Mouse (Mus musculus) forebrain, embryonic 14.5 days (tissue): Measurements from ENCODE around the gene Cabin1. TPM values are rescaled to one million over a fixed set of nuclear protein-coding genes. Genes with fewer than 3 reads are reported as not detected.

ENCODE experiments used
- ATAC-seq: fragments of 200-750 bp; cut with Nextera tagmentation; 2 replicates; pipeline ENCODE4 v1.8.0; 2017; ENCODE audit warnings: mild to moderate bottlenecking, moderate library complexity
- DNase-seq: peaks from one replicate; pipeline ENCODE4 v3.0.0-alpha.2; 2015; ENCODE audit warnings: low spot score
- H3K27ac ChIP-seq: fragments of 300-500 bp; sonication (generic); 2 replicates; pipeline ENCODE4 v1.5.1; 2014; ENCODE audit warnings: low read depth, mild to moderate bottlenecking, control low read depth, low read length, moderate library complexity
- H3K27me3 ChIP-seq: fragments of 300-500 bp; sonication (generic); replicated peaks from 2 replicates; pipeline ENCODE4 v1.6.1; 2014; ENCODE audit warnings: low read length, control low read depth, mixed read lengths; ENCODE audit not compliant: control insufficient read depth, insufficient read depth
- H3K36me3 ChIP-seq: fragments of 300-500 bp; sonication (generic); 2 replicates; pipeline ENCODE4 v1.6.1; 2014; ENCODE audit warnings: low read length, control low read depth; ENCODE audit not compliant: control insufficient read depth, insufficient read depth
- H3K4me1 ChIP-seq: fragments of 300-500 bp; sonication (generic); 2 replicates; pipeline ENCODE4 v1.6.1; 2014; ENCODE audit warnings: antibody characterized with exemption, low read length, control low read depth; ENCODE audit not compliant: control insufficient read depth, insufficient read depth
- H3K4me2 ChIP-seq: fragments of 300-500 bp; sonication (generic); 2 replicates; pipeline ENCODE4 v1.6.1; 2014; ENCODE audit warnings: mild to moderate bottlenecking, control low read depth, low read length
- H3K4me3 ChIP-seq: fragments of 300-500 bp; sonication (generic); 2 replicates; pipeline ENCODE4 v1.5.1; 2014; ENCODE audit warnings: low read depth, low read length, control low read depth
- H3K9ac ChIP-seq: fragments of 300-500 bp; sonication (generic); 2 replicates; pipeline ENCODE4 v1.6.1; 2014; ENCODE audit warnings: mild to moderate bottlenecking, low read length, control low read depth, moderate library complexity
- H3K9me3 ChIP-seq: fragments of 300-500 bp; sonication (generic); replicated peaks from 2 replicates; pipeline ENCODE4 v1.6.1; 2016; ENCODE audit warnings: low read length, control low read depth, mixed read lengths; ENCODE audit not compliant: control insufficient read depth
- WGBS: fragments of 180-500 bp; shearing (Covaris S2); extraction: QIAGEN DNeasy Blood & Tissue Kit; methylation state at CpG from one replicate; pipeline ENCODE4 v1.1.7; 2014; 5-methylcytosine and 5-hydroxymethylcytosine counted together
- polyA plus RNA-seq: library from polyadenylated mRNA; unstranded; fragments of >200 nt; fragmentation: Nextera tagmentation; extraction: Ambion mirVana; gene quantifications from 2 replicates; pipeline ENCODE4 v1.2.1, GENCODE M21; 2014

The Cabin1 gene
- polyA plus RNA-seq, 1 experiment from 2014 or later, result 32.0 TPM

- Histone ChIP-seq H3K27ac (no peak overlapping the region), H3K9me3 (no peaks in the 10 kb centered on the region), H3K27me3 (no peaks in the 10 kb centered on the region), H3K4me1 (no peaks in the 10 kb centered on the region; the same call in 1 of the 2 replicates), H3K9ac (no peak overlapping the region), H3K4me2 (no peak overlapping the region), H3K36me3 (peaks cover 63% of the 10 kb centered on the region), H3K4me3 (no peak overlapping the region)
- ATAC-seq, result no peak
- DNase-seq, result no peak
- whole genome bisulfite sequencing, result 95% methylated on average over 7 of the region's 7 CpGs
Measured at GRCm38 (mm10) chr10:75657772-75658171, 106.4 kb downstream of the Cabin1 start.

GRCm38 (mm10) chr10:75657165-75657564 is 107.0 kb downstream of the Cabin1 start:
- no peak for DNase-seq
- Histone ChIP-seq H3K9ac (no peak overlapping the region), H3K36me3 (peaks cover 63% of the 10 kb centered on the region), H3K4me2 (no peak overlapping the region), H3K9me3 (no peaks in the 10 kb centered on the region), H3K4me3 (no peak overlapping the region), H3K27me3 (no peaks in the 10 kb centered on the region), H3K4me1 (no peaks in the 10 kb centered on the region; the same call in 1 of the 2 replicates), H3K27ac (no peak overlapping the region)
- ATAC-seq, result no peak
- 95% methylated on average over 5 of the region's 5 CpGs for WGBS

- DNase-seq, result no peak
- Histone ChIP-seq H3K36me3 (peaks cover 88% of the 10 kb centered on the region), H3K9ac (no peak overlapping the region), H3K27ac (no peak overlapping the region), H3K4me1 (no peaks in the 10 kb centered on the region), H3K27me3 (no peaks in the 10 kb centered on the region), H3K4me2 (no peak overlapping the region), H3K9me3 (no peaks in the 10 kb centered on the region), H3K4me3 (no peak overlapping the region)
- WGBS, result 95% methylated on average over 4 of the region's 4 CpGs
- no peak for ATAC-seq
Measured at GRCm38 (mm10) chr10:75654053-75654452, 110.1 kb downstream of the Cabin1 start.

DNA sequence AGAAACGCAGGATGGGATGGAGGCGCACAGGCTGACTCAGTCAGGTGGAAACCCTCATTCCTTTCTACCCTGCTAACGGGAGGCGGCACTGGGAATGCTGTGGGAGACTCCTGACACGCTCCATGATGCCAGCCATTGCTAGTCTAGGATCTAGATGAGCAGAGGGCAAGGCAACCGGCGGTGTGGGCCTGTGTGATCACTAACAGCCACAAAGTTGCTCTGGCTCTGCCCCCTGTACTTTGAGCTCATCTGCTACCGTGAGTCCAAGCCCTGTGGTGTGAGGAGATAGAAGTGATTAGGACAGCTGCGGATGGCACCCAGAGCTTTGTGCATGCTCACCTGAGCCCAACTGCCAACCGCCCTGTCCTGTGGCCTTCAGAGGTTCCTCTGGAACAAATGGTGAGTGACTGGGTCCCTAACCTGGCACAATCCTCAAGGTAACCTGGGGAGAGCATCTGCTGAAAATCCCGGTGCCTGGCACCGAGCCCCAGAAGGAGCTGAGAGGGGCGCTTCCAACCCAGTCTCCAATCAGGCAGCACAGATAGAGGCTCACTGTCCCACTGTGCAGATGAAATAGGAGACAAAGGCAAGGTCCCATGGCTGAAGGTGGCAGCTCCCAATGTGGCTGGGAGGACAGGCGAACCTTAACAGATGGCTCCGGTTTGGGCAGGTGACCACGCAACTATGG is 112.6 kb downstream of the Cabin1 start:
- WGBS, result 95% methylated on average over 16 of the region's 16 CpGs
- peaks cover 82% of the 10 kb centered on the region for H3K36me3 ChIP-seq
- H3K9ac ChIP-seq, result no peak overlapping the region
- H3K9me3 ChIP-seq, result no peaks in the 10 kb centered on the region
- no peaks in the 10 kb centered on the region for H3K27me3 ChIP-seq
- no peak overlapping the region for H3K4me2 ChIP-seq
- DNase-seq (no peak), ATAC-seq (no peak)
- no peak overlapping the region for H3K27ac ChIP-seq
- H3K4me1 ChIP-seq, result no peaks in the 10 kb centered on the region
- no peak overlapping the region for H3K4me3 ChIP-seq

DNA sequence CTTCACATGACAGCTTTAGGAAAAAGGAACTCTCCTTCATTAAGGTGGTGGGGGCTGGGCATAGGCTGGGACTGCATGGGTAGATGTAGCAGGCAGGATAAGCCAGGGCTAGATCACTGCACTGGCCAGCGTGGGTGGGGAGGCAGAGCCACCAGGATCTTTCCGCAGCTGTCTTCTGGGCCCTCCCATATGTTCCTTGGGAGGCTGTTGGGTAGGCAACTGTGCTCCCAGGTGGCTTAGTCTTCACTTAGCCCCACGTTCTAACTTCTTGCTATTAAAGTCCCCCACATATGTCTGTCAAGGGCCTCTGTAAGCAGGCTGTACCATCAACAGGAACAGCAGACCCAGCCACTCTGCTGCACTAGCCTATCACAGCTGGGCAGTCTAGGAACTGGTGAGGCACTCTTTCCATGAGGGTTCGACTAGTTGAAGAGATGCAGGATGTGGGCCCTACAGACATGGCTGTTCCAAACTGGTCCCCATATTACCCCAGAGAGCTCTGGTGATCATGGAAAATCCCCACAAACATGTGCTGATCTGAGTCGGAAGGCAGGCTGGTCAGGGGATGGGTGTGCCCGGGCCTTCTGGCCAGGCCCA is 113.7 kb downstream of the Cabin1 start:
- Histone ChIP-seq H3K4me1 (no peaks in the 10 kb centered on the region), H3K27me3 (no peaks in the 10 kb centered on the region), H3K9ac (no peak overlapping the region), H3K4me3 (no peak overlapping the region), H3K9me3 (no peaks in the 10 kb centered on the region), H3K36me3 (peaks cover 81% of the 10 kb centered on the region), H3K4me2 (no peak overlapping the region), H3K27ac (no peak overlapping the region)
- no peak for DNase-seq
- no peak for ATAC-seq
- WGBS, result 93% methylated on average over 6 of the region's 6 CpGs

DNA sequence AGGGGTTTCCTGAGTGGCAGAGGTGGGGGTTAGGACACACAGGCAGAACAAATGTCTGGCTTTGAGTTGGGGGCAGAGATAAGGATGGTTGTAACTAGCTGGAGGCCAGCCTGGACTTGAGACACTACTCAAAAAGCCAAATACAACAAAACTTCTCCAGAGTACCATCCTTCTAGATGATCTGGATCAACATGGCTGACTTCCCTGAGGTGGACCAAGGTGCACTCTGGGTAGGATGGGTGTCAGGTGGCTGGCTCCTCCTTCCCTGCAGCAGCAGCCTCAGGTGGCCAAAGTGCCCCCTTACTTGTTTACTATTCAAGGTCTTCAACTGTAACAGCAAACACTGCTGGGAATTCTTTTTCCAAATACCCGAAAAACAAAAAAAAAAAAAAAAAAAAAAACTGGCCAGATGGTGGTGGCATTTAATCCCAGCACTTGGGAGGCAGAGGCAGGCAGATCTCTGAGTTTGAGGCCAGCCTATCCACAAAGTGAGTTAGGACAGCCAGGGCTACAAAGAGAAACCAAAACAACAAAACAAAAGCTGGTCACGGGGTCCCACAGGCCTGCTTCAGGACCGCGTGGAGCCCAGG is 114.6 kb downstream of the Cabin1 start:
- Histone ChIP-seq H3K4me1 (no peaks in the 10 kb centered on the region), H3K27me3 (no peaks in the 10 kb centered on the region), H3K9me3 (no peaks in the 10 kb centered on the region), H3K4me2 (no peak overlapping the region), H3K9ac (no peak overlapping the region), H3K27ac (no peak overlapping the region), H3K36me3 (peaks cover 74% of the 10 kb centered on the region), H3K4me3 (no peak overlapping the region)
- WGBS, result 90% methylated on average over 4 of the region's 4 CpGs
- DNase-seq (no peak), ATAC-seq (no peak)

DNA sequence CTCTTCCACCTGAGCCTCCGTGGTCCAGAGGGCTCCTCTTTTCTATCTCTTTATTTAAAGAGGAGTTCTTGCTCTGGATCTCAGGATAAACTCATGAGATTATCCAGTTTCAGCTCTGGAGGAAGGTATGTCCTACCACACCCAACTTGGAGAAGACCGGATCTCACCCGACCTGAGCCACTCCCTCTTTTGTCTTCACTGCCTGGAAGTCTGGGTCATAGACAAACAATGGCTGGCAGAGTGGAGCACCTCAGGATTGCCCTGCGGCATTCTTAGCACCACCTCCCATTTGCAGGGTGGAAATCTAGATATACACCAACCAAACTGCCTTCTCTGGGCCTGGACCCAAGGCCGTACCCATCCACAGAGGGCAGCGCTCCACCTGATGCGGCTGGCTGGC is 115.1 kb downstream of the Cabin1 start:
- no peak for DNase-seq
- H3K9me3 ChIP-seq, result no peaks in the 10 kb centered on the region
- no peak for ATAC-seq
- no peak overlapping the region for H3K4me3 ChIP-seq
- H3K4me1 ChIP-seq, result no peaks in the 10 kb centered on the region
- no peak overlapping the region for H3K4me2 ChIP-seq
- peaks cover 74% of the 10 kb centered on the region for H3K36me3 ChIP-seq
- H3K27me3 ChIP-seq, result no peaks in the 10 kb centered on the region
- H3K9ac ChIP-seq, result no peak overlapping the region
- H3K27ac ChIP-seq, result no peak overlapping the region
- WGBS, result 91% methylated on average over 7 of the region's 7 CpGs

DNA sequence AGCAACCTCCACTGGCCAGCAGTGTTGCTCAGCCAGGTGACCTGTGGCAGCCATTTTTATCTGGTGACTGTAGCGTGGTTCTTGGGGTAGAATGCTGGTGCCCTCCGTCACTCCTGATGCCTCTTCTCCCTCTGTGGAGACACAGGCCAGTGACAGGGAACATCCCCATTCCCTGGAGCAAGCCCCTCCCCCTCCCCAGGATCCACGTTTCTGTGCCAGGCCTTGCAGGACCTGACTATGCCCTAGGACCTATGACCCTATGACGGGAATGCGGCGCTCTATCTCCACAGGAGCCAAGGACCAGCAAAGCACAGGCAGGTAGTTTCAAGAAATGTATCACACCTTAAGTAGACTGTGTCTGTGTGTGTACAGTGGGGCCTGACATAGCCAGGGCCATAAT is 116.0 kb downstream of the Cabin1 start:
- H3K9me3 ChIP-seq, result no peaks in the 10 kb centered on the region
- 95% methylated on average over 6 of the region's 6 CpGs for WGBS
- no peak for DNase-seq

GRCm38 (mm10) chr10:75647362-75647761 is 116.8 kb downstream of the Cabin1 start:
- Histone ChIP-seq H3K4me1 (peaks cover 6% of the 10 kb centered on the region; the same call in 1 of the 2 replicates), H3K9me3 (no peaks in the 10 kb centered on the region), H3K36me3 (peaks cover 61% of the 10 kb centered on the region), H3K4me2 (no peak overlapping the region), H3K4me3 (no peak overlapping the region), H3K9ac (no peak overlapping the region), H3K27me3 (no peaks in the 10 kb centered on the region), H3K27ac (peak overlapping the region; percentile 52; the same call in 1 of the 2 replicates)
- peak; percentile 68 for DNase-seq
- ATAC-seq, result peak; percentile 26; the same call in 1 of the 2 replicates
- WGBS, result 64% methylated on average over 3 of the region's 3 CpGs

More for the DNA sequence above, 116.0 kb downstream of the Cabin1 start:
- no peak for ATAC-seq
- Histone ChIP-seq H3K9ac (no peak overlapping the region), H3K27me3 (no peaks in the 10 kb centered on the region), H3K4me3 (no peak overlapping the region), H3K27ac (no peak overlapping the region), H3K4me2 (no peak overlapping the region), H3K4me1 (peaks cover 6% of the 10 kb centered on the region; the same call in 1 of the 2 replicates), H3K36me3 (peaks cover 68% of the 10 kb centered on the region)
